Mouse (Mus musculus) layer of hippocampus, adult 2 months (tissue): ENCODE measurements around the gene Ddx25. TPM values are rescaled to one million over a fixed set of nuclear protein-coding genes. Genes with fewer than 3 reads are reported as not detected.

Source experiments
- DNase-seq, 2 experiments: peaks; one replicate each; pipeline ENCODE4 v3.0.0; 2022; ENCODE audit warnings: low spot score in 2 of 2
- H3K27ac ChIP-seq: fragments of 200-600 bp; 2 replicates; pipeline ENCODE4 v1.8.1; 2022
- H3K4me3 ChIP-seq: fragments of 200-600 bp; 2 replicates; pipeline ENCODE4 v1.8.1; 2022; ENCODE audit warnings: mild to moderate bottlenecking
- CTCF ChIP-seq: fragments of 200-600 bp; conservative IDR thresholded peaks from 2 replicates; pipeline ENCODE4 v1.8.1; 2022; ENCODE audit warnings: antibody characterized with exemption, mild to moderate bottlenecking, moderate library complexity
- total RNA-seq, 2 experiments: library from RNA; stranded (reverse); gene quantifications; 2 replicates each; pipeline ENCODE4 v1.2.3; 2021

Gene Ddx25
- total RNA-seq, 2 experiments from 2014 or later: 13.9 to 14.9 TPM

GRCm38 (mm10) chr9:35559009-35559890 is 922 bp upstream of the Ddx25 start:
- TF ChIP-seq CTCF: no peak
- Histone ChIP-seq H3K27ac (peak overlapping the region; percentile 93), H3K4me3 (peak overlapping the region; percentile 74)
- DNase-seq: peak; percentile 76 to 88

GRCm38 (mm10) chr9:35556494-35557102 is 1.7 kb downstream of the Ddx25 start:
- TF ChIP-seq CTCF: no peak
- DNase-seq: no peak
- H3K4me3 ChIP-seq: no peak overlapping the region
- H3K27ac ChIP-seq: no peak overlapping the region

GRCm38 (mm10) chr9:35548455-35548854 is 9.9 kb downstream of the Ddx25 start:
- TF ChIP-seq CTCF: no peak
- no peak for DNase-seq
- Histone ChIP-seq H3K27ac (no peak overlapping the region), H3K4me3 (no peak overlapping the region)

- TF ChIP-seq CTCF: no peak
- DNase-seq: no peak
- Histone ChIP-seq H3K4me3 (no peak overlapping the region), H3K27ac (no peak overlapping the region)
These were observed 11.6 kb downstream of the Ddx25 start for GRCm38 (mm10) chr9:35546745-35547144.

- Histone ChIP-seq H3K4me3 (no peak overlapping the region), H3K27ac (no peak overlapping the region)
- DNase-seq: no peak
- peak; percentile 59 for TF ChIP-seq CTCF
These were observed 12.6 kb downstream of the Ddx25 start for GRCm38 (mm10) chr9:35545704-35546103.

GRCm38 (mm10) chr9:35544666-35545065 is 13.7 kb downstream of the Ddx25 start:
- no peak overlapping the region for H3K4me3 ChIP-seq
- H3K27ac ChIP-seq: no peak overlapping the region
- no peak for TF ChIP-seq CTCF
- no peak for DNase-seq

GRCm38 (mm10) chr9:35543099-35543860 is 15.0 kb downstream of the Ddx25 start:
- no peak overlapping the region for H3K4me3 ChIP-seq
- no peak for DNase-seq
- TF ChIP-seq CTCF: no peak
- no peak overlapping the region for H3K27ac ChIP-seq

GRCm38 (mm10) chr9:35541941-35542340 is 16.4 kb downstream of the Ddx25 start:
- H3K4me3 ChIP-seq: no peak overlapping the region
- H3K27ac ChIP-seq: no peak overlapping the region
- no peak for TF ChIP-seq CTCF
- DNase-seq: no peak

GRCm38 (mm10) chr9:35541488-35541887 is 16.8 kb downstream of the Ddx25 start:
- Histone ChIP-seq H3K27ac (no peak overlapping the region), H3K4me3 (no peak overlapping the region)
- peak; percentile 75 to 89 for DNase-seq
- peak; percentile 90 for TF ChIP-seq CTCF

GRCm38 (mm10) chr9:35541024-35541423 is 17.3 kb downstream of the Ddx25 start:
- no peak for DNase-seq
- TF ChIP-seq CTCF: no peak
- no peak overlapping the region for H3K27ac ChIP-seq
- H3K4me3 ChIP-seq: no peak overlapping the region

- H3K4me3 ChIP-seq: no peak overlapping the region
- no peak for TF ChIP-seq CTCF
- no peak for DNase-seq
- H3K27ac ChIP-seq: no peak overlapping the region
These were observed 19.2 kb downstream of the Ddx25 start for GRCm38 (mm10) chr9:35539001-35539750.

- H3K27ac ChIP-seq: no peak overlapping the region
- TF ChIP-seq CTCF: no peak
- no peak overlapping the region for H3K4me3 ChIP-seq
- no peak for DNase-seq
These were observed 22.5 kb downstream of the Ddx25 start for GRCm38 (mm10) chr9:35535876-35536275.
